Comparison of ENCODE assay signal across 1 mouse cellular context in genomic region chr7:142909622-142910021, GRCm38 (mm10).
A peak's percentile ranks its signal among the peaks of the same experiment; 100 is the strongest.
TF ChIP-seq lines count a peak whose summit lies in the region.

No protein-coding gene starts in this region.

TF ChIP-seq in MEL, 35 proteins besides CTCF, POLR2A, EP300 and RAD21 (continued from another document):
- TF ChIP-seq ZC3H11A (IDR thresholded peaks at IDR 0.05; ENCODE audit: low read depth, low read length) (peak; percentile 61), BHLHE40 (IDR thresholded peaks at IDR 0.05; ENCODE audit: borderline replicate concordance, low read depth, low read length) (no peak)
